Mouse (Mus musculus): ENCODE data around the gene Zmat5.

DNA sequence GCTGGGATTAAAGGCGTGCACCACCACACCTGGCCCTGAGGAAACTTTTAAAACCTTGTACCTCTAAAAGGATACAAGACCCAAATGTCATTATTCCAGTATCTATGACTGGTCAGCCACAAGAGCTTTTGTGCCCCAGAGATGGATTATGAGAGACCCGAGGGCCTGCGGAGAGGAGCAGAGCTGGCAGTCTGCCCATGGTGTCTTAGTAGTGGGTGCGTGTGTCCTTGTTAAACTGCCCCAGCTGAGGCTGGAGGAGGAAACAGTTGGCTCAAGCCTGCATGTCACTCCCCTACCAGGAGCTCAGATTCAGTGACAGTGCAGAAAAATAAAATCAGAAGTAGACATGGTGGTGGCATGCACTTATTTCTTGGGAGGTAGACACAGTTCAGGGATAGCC is 19.4 kb upstream of the Zmat5 start:
- TF ChIP-seq GATA1 (IDR thresholded peaks at IDR 0.05; ENCODE audit: low read length) (no peak), TAL1 (IDR thresholded peaks at IDR 0.05; ENCODE audit: low read length) (no peak)
